Mouse (Mus musculus): ENCODE data around the gene Commd2. TPM values are rescaled to one million over a fixed set of nuclear protein-coding genes. Genes with fewer than 3 reads are reported as not detected.

The Commd2 gene
- total RNA-seq, 2 experiments from 2014 or later = 16.5 to 21.4 TPM

DNA sequence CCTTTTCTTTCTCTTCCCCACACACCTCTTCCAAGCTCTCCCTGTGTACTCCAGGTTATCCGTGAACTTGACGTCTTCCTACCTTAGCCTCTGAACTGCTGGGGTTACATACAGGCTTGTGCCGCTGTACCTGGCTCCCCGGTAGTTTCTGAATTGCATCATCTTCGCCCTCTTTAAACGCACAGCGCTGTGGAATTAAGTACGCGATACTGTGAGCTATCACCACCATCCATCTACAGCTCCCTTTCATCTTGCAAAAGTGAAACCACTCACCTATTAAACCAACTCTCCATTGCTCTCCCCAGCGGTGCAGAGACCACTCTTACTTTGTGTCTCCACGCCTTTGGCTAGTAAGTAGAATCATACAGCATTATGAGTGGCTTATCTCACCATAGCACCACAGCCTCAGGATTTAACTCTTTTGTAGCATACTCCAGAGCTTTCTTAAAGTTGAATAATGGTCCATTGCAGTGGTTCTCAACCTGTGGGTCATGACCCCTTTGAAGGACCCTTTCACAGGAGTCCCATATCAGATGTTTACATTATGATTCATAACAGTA, 24.5 kb downstream of the Commd2 start:
- intact Hi-C loops (cut with DNase I) = loop anchor here (5.0 kb wide), 1 partner anchor 360 kb away; no protein-coding TSS in a partner anchor
- DNase-seq (ENCODE audit: low spot score in 2 of 2) = no peak

DNA sequence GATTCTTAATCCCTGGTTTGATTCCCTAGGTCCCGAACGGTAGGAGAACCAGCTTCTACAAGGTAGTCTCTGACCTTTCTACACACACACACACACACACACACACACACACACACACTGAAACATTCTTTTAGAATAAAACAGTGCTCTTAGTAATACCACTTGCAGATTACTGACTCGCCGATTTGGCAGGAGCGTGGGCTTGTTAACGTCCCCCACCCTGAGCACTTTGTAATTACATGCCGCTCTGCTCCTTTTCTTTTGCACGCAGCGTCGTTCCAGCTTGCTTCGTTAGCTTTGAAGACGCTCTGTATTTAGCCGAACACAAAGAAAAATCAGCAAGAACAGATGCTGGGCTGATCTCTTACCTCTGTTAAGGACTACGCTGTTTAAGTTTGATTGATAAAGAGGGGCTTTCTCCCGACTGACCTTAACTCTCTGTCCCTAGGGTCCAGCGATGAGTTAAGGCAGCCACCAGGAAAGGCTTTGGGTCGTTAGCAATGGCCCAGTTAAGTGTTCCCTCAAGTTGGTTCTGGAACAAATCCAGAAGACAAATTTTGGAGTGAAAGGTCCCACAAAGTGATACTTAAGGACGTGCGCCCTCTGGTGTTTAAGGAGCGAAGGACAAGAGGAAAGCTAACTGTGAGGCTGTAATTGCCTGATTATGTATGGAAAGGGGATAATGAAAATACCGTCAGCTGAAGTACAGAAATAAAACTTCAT, 26.1 kb downstream of the Commd2 start:
- DNase-seq (ENCODE audit: low spot score in 2 of 2) = peak; percentile 80 to 87
- intact Hi-C loops (cut with DNase I) = loop anchor here (2.0 to 5.0 kb wide), 2 partner anchors 155 to 358 kb away; no protein-coding TSS in a partner anchor

DNA sequence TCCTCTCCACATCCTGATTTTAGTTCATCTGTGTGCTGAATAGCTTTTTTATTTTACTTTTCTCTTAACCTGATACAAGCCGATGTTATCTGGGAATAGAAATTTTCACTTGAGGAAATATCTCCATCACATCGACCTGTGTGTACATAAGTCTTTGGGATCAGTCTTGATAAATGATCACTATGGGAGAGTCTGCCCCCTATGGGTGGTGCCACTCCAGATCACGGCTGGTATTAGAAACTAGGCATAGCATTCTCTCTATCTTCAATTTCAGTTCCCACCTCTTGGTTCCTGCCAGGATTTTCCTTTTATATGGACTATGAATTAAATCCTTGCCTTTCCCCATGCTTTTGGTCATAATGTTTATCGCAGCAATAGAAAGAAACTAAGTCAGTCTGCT, 31.8 kb downstream of the Commd2 start:
- intact Hi-C loops (cut with DNase I) = no loop called here
- no peak for DNase-seq (ENCODE audit: low spot score in 2 of 2)

DNA sequence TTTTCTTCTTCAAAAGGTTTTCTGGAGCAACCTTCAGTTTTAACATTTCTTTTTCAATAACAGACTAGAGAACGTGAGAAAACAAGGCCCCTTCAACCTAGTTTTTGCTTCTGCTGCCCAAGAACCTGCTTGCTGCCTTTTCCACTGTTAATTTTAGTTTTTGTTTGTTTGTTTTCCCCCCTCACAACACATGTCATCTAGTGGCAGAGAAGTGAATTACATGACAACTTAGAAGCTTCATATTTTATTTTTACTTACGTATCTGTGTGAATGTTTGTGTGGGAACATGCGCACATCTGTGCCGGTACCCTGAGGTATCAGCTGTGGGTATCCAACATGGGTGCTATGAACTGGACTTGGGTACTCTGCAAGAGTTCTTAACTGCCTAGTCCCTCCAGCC, 35.9 kb downstream of the Commd2 start:
- DNase-seq (ENCODE audit: low spot score in 2 of 2) = no peak
- intact Hi-C loops (cut with DNase I) = no loop called here

DNA sequence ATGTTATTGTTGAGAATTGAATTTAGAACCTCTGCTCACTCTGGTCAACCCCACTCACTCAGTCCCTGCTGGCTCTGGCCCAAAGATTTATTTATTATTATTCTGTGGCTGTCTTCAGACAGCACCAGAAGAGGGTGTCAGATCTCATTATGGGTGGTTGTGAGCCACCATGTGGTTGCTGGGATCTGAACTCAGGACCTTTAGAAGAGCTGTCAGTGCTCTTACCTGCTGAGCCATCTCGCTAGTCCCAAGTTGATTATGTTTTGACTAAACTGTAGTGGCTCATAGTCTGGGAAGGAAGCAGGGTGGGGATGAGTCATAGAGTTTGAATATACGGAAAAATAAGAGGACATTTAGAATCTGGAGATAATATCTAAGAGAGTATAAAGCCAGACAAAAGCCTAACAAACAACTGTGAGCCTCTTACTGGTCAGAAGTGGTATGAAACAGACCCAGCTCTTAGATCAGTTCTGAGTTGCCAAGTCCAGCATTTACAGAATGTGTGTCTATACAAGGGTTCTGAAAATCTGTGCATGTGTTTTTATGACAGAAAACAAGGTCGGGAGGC, 39.0 kb downstream of the Commd2 start:
- DNase-seq (ENCODE audit: low spot score in 2 of 2) = no peak
- intact Hi-C loops (cut with DNase I) = no loop called here

DNA sequence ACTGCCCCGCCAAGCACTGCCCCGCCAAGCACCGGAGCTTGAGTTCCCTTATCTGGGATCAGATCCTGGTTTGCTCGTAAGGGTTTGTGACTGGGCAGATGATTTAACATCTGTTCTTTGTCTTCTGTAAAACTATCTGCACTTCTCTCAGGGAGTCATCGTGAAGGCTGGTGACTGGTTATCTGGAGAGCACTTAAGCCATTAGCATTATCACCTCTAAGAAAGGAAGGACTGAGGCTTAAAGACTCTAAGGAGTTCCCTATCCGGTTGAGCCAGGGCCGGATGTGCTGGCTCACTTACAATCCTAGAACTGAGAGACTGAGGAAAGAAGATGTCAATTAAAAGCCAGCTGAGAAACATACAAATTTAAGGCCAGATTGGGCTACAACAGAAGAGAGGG, 39.7 kb downstream of the Commd2 start:
- intact Hi-C loops (cut with DNase I) = no loop called here
- no peak for DNase-seq (ENCODE audit: low spot score in 2 of 2)

DNA sequence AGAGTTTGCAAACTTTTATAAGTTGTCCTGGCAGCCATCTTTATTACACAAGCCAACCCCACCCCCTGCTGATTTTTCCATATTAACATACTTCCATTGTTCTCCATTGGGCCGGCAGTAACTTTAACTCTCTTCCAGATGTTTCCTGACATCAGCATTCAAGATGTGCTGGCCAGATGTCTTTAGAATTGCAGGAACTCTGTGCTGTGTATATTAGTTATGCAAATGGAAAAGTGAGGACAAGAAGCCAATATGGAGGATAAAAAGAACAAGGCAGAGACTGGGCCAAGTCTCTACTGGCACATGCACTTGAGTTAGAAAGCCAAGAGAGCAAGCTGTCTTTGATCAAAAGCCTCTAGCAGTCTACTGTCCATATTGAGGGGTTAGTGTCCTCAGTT, 46.9 kb downstream of the Commd2 start:
- intact Hi-C loops (cut with DNase I) = no loop called here

DNA sequence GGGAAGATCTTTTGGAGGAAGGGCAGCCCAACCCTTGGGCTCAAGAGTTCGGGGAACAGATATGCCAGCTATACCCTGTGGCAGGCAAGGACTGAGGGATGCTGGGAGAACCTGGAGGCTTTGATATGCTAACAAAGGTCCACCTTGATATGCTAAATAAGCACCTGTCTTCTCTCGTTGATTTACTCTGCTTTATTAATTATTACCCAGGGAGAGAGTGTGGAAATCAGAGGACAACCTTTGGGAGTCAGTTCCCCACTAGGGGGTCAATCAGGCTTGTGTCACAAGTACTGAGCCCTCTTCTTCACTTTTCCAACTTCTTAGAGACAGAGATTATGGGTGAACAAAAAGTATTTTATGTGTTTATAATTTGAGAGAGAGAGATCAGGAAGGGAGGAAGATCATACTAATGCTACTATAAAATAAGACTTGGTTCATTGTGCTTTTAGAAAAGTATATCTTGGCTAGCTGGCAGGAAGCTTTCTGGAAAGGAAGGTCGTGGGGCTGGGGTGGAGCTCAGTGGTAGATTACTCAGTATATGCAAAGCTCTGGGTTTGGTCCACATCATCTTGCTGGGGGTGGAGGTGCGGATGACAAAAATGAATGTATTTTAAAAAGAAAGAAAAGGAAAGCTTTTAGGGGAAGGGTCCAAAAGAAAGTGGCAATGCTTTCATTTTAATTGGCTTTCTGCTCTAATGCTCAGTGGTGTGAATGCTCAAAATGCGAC, 47.5 kb downstream of the Commd2 start:
- DNase-seq (ENCODE audit: low spot score in 2 of 2) = no peak
- intact Hi-C loops (cut with DNase I) = no loop called here

More for the DNA sequence above, 46.9 kb downstream of the Commd2 start:
- DNase-seq (ENCODE audit: low spot score in 2 of 2) = no peak

DNA sequence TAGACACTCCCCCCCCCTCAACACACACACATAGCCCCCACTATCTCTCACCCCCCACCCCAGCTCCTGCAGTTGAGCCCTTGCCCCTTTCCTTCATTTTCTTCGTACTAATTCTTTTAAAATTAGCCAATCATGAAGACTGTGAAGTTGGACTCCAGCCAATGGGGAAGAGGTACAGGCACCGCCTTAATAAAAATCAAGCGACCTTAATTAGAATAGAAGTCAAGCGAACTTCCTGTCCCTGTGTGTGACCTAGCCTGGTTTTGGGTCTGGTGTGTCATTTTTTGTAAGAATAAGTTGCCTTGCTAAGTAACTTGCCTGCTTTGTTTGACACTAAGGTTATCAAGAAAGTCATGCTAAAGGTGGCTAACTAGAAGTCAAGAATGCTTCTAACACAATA, 48.9 kb downstream of the Commd2 start:
- DNase-seq (ENCODE audit: low spot score in 2 of 2) = no peak
- intact Hi-C loops (cut with DNase I) = no loop called here

DNA sequence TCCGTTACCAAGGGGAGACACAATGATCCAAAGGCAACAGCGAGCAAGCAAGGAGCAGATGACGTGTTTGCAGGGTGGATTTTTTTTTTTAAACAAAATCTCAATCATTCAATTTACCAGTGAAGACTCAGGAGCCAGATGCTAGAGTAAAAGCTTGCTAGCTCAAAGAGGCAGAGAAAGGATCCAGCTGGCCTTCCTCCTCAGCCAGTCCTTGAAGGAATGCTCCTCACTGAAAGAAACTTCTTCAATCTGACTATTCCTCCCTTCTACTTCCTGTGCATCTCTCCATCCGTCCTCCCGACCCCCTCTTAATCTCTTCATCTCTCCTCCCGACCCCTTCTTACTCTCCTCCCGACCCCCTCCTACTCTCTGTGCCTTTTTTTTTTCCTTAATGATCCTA, 54.9 kb downstream of the Commd2 start:
- DNase-seq (ENCODE audit: low spot score in 2 of 2) = no peak
- intact Hi-C loops (cut with DNase I) = no loop called here

DNA sequence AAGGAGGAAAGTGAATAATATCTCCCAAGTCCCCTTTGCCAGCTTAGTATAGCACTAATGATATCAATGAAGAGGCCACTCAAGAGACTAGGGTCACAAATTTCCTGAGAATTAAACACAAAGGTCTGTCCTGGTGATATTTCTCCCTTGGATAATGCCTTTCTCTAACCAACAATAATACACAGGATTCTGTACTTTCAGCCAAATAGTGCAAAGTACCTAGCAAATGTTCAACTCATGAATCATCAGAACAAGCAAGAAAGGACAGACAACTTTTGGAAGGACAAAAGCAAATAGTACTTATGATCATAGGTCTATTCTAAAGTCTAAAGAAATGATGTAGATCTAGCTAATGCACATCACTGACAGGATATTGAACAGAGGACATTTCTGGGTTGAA, 56.0 kb downstream of the Commd2 start:
- intact Hi-C loops (cut with DNase I) = no loop called here

More for the DNA sequence above, 56.0 kb downstream of the Commd2 start:
- DNase-seq (ENCODE audit: low spot score in 2 of 2) = no peak

Small RNA genes lying within 50 kb of the gene (microRNA-seq; reads per million reads assigned to microRNA genes)
- gene Mir6377 = 0 reads per million in 2 experiments

Other genes with a start within 250 kb of the Commd2 start
- not detected for gene Tm4sf4, start 226.4 kb downstream of the Commd2 start, total RNA-seq (2021)
- gene Wwtr1, start 75.8 kb downstream of the Commd2 start, total RNA-seq (2021) = 10 to 100 TPM; 20.6 to 20.7 TPM
- under 1 TPM; 0.26 to 0.51 TPM for gene Ankub1, start 41.1 kb upstream of the Commd2 start, total RNA-seq (2021)
- gene Rnf13, start 84.3 kb upstream of the Commd2 start, total RNA-seq (2021) = 10 to 100 TPM; 59.1 to 71.5 TPM
- gene Pfn2, start 196.4 kb upstream of the Commd2 start, total RNA-seq (2021) = 100 to 1,000 TPM; 537 to 550 TPM

All from left cerebral cortex, postnatal 14 days (tissue).